Mouse (Mus musculus) hematopoietic multipotent progenitor cell, adult 10-12 weeks (in vitro differentiated cells): Measurements from ENCODE around the gene Fndc5. TPM values are rescaled to one million over a fixed set of nuclear protein-coding genes. Genes with fewer than 3 reads are reported as not detected.

Source experiments
- polyA plus RNA-seq: library from polyadenylated mRNA; stranded (reverse); fragments of >175 nt; gene quantifications from 2 replicates; pipeline ENCODE4 v1.2.3, GENCODE M21; 2012; ENCODE audit warnings: low replicate concordance

Gene Fndc5
- 0.15 and 0.46 TPM in 2 replicates for polyA plus RNA-seq

DNA sequence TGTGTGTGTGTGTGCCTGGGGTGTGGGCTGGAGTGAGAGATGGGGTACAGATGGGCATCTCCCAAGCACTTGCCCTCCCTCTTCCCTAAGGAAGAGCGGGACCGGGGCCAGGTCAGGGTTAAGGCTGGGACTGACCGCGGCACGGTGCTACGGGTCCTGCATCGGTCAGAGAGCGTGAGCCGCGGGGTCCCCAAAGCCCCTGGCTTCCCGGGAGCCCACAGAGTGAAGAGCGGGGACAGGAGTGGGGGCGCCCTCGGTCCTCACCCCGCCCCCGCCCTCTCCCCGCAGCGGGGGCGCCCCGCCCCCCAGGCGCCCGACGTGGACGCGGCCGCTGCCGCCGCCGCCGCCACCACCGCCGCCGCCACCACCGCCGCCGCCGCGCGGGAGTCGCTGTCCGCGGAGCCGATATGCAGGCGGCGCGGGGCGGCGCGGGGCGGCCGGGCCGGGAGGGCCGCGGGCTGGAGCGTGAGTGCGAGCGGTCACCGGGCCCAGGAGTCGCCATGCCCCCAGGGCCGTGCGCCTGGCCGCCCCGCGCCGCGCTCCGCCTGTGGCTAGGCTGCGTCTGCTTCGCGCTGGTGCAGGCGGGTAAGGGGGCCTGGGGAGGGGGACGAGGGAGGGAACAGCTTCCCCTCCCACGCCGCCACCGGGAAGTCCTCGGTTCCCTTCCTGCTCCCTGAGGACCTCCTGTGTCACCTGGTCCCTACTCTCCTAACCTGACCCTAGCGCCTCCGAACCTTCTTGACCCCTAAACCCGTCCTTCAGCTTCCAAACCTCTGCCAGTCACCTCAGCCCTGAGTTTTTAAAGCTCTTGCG is at the start of gene Fndc5:
TSS of gene Fndc5 (plus strand) at position 421 of the 813 bp plus-strand sequence.

DNA sequence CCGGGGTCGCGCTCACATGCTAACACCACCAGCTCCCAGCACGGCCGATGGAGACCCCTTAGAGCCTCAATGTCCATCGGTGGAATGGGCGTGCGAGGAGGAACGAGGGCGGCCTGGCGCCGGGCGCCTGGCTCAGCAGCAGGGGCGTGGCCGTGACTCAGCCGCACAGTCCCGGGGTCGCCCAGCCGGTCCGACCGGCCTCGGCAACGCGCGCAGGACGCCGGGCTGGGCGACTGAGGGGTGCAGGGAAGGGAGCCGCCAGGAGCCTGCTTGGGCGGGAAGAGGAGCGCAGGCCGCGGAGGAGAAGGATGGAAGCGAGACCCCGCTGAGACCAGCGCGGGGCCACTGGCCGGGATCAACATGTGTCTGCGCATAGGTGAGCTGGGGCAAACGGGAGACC is 31.4 kb upstream of the Fndc5 start, which contains the start of gene Tmem54:
TSS of gene Tmem54 (plus strand) at position 193 of the 400 bp plus-strand sequence.

DNA sequence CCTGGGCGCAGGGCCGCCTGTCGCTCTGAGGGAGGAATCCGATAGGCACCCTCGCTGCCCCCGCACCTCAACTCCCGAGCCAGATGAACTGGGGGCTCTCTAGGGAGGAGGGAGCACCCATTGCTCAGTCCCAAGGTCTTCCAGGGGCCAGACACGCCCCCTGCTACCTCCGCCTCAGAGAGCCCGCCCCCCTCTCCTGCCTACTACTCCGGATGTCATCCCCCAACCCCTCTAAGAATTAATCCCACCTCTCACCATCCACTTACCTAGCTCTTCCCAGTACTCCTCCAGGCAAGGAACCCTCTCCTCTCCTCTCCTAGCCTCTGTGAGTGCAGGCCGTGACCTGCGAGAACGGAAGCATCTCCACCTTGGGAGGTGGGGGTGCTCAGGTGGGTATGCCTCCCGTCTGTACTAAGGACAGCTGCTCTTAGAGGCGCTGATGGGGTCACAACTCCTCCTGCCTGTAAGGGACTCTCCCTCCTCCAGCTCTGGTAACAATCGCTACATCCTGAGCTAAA is 15.2 kb upstream of the Fndc5 start, which contains the start of gene Hpca:
TSS of gene Hpca (minus strand) at position 468 of the 518 bp plus-strand sequence.

DNA sequence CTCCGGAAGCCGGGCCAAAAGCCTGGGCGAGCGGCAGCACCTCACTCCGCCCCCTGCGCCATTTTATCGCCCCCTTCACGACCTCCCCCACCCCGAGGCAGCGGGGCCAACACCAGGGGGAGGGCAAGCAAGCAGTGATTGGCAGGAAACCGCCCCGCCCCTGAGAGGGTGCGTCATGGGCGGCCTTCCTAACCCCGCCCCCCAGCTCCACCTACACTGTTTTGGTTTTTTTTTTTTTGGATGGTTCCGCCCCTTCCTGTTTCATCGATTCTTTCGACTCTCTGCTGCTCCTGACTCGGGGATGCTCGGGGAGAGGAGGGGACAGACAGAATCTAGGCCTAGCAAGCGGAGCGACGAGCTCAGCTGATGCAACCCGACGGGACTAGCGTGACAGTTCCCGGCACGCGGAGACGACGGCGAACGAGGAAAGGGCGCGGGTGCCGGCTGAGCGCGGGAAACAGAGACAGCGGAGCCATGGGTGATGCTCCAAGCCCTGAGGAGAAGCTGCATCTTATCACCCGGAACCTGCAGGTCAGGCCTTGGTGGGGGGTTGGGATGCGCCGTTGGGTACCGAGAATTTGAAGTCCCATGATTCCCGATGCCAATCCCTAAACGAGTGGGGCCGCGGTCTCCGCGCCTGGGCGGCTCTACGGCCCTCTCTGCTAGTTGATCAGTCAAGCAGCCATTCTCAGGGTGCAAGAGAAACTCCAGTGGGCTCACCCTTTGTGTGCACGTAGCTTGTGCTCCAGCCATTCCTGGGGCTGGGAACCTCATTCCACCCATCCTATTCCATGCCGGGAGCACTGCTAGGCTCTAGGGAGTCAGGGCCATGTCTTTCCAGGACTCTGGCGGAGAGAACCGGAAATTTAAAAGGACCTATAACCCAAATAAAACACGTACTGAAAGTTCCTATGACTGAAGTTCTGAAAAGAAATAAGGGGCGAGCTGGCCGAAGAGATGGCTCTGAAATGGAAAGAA is 53.0 kb downstream of the Fndc5 start, which contains the start of the genes S100pbp and Yars:
TSS of gene S100pbp (minus strand) at position 186 of the 978 bp plus-strand sequence.
TSS of gene Yars (plus strand) at position 219 of the 978 bp plus-strand sequence.

Other genes starting within 250 kb of the Fndc5 start
- gene Azin2, start 174.6 kb upstream of the Fndc5 start, polyA plus RNA-seq: 1.5 and 3.2 TPM in 2 replicates
- gene Ak2, start 145.0 kb upstream of the Fndc5 start, polyA plus RNA-seq: 58.7 and 59.5 TPM in 2 replicates
- gene Rnf19b, start 78.7 kb upstream of the Fndc5 start, polyA plus RNA-seq: 103 and 178 TPM in 2 replicates
- not detected in 2 replicates for gene Tmem54, start 31.5 kb upstream of the Fndc5 start, polyA plus RNA-seq
- gene Hpca, start 15.0 kb upstream of the Fndc5 start, polyA plus RNA-seq: not detected in 2 replicates
- gene S100pbp, start 52.7 kb downstream of the Fndc5 start, polyA plus RNA-seq: 4.2 and 5.2 TPM in 2 replicates
- gene Yars, start 52.8 kb downstream of the Fndc5 start, polyA plus RNA-seq: 11.6 and 15.9 TPM in 2 replicates
- 0.72 and 1.6 TPM in 2 replicates for gene C77080, start 124.4 kb downstream of the Fndc5 start, polyA plus RNA-seq
- 0.04 TPM in 1 of 2 replicates, not detected in the other for gene Sync, start 150.6 kb downstream of the Fndc5 start, polyA plus RNA-seq
- gene Rbbp4, start 198.4 kb downstream of the Fndc5 start, polyA plus RNA-seq: 18.9 and 24.8 TPM in 2 replicates
- gene Zbtb8os, start 198.7 kb downstream of the Fndc5 start, polyA plus RNA-seq: 2.6 and 4.1 TPM in 2 replicates
- 1.7 and 4.1 TPM in 2 replicates for gene Zbtb8a, start 241.1 kb downstream of the Fndc5 start, polyA plus RNA-seq